Mouse (Mus musculus) lung, adult 10 weeks (tissue): ENCODE data around the gene Pus3. TPM values are rescaled to one million over a fixed set of nuclear protein-coding genes. Genes with fewer than 3 reads are reported as not detected.

Experiments
- polyA plus RNA-seq: library from polyadenylated mRNA; stranded (reverse); fragments of 350-450 nt; fragmentation: Illumina TruSeq; extraction: RNeasy Lipid Tissue Mini Kit (QIAGEN cat#74804); gene quantifications from one replicate; pipeline ENCODE4 v1.2.3, GENCODE M21; 2014; ENCODE audit warnings: low read depth, low replicate concordance; ENCODE audit not compliant: insufficient read depth

Pus3 gene
- 7.0 TPM for polyA plus RNA-seq

DNA sequence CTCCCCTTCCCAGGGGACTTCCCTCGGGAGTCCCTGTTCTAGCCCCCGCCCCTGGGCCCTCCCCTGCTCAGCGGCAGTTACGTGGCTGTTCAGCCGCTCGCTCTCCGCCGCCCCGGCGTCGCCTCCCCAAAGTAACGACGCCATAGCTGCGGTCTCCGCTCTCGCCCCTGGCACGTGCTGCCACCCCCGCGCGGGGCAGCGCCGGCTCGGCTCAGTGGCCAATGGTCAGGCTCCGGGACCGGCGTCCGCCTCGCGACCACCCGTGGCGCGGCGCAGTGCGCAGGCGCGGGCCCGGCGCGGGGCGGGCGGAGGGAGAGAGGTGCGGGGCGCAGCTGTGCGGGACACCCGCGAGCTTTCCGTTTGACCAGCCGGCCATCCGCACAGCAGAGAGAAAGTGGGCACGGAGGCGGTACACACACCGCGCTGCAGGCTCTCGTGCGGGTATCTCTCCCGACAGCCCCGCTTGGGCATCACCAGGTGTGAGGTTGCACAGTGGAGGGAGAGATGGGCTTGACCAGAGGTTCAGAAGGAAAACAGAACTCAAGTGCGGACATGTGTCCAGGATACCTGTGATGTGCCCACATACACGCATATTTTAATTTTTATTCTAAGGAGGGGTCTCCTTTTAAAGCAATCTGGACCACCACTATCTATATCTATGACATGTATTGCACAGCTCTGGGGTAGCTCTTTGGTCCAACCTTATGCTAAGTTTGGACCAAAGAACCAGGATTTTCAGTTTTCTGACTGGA is at the start of gene Pus3, which contains the start of gene Ddx25:
Pus3 (plus strand) TSS at position 339 of the 752 bp plus-strand sequence.
Ddx25 (minus strand) TSS at position 272 of the 752 bp plus-strand sequence.

DNA sequence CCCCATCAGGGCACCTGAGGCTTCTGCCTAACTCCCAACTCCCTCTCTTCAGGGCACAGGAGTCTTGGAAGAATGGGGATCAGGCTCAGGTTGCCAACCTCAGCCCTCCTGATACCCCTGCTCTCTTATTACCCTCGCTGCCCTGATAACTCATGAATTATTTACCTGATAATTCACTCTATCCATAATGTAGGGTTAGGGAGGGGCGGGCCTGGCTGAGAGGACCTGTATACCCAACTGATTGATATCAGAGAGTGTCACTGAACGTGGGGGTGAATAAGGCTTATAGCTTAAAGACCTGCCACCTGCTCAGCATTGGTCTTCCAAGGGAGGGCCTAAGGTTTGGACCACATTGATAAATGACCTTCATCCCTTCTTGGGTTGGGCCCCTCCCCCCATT is 40.2 kb upstream of the Pus3 start, which contains the start of gene Gm1113:
Gm1113 (minus strand) TSS at position 101 of the 400 bp plus-strand sequence.

DNA sequence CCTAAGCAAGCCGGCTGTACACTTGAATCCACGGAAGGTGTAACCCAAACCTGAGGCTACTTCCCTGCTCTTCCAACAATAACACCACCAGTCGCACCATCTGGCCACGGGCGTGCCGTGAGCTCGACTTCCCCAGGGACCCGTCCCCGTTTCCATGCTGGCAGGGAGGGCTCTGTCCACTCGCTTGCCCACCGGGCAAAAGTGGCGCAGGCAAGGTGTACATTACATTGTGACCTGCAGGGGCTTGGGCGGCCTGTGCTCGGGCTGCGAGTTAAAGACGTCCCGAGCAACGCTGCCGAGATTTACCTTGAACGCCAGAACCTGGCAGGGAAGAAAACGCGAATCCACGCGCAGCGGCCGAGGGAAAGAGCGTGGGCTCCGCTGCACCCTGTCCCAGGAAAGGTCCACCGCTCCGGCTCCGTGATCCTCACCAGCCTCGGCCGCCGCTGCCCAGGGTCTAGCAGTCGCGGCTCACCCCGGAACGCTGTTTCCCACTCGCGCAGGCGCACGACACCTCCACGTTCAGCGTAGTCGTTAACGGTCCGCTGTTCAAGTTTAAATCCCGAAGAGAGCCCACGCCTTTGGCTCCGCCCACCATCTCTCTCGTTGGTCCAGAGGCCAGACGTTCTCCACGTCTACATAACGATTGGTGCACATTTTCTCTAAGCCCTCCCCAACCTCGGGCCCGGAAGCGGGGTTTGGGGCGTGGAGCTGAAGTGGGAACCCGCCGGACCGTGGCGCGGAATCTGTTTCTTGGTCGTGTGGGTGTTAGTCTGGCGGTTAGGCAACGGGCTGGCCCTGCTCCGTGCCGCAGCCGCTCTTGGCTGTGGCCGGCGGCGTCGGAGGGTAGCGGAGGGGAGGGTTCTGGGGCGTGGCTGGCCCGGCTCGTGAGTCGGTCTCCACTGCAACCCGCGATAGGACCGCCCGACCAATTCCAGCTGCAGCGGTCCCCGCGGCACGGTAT is 11.5 kb downstream of the Pus3 start, which contains the start of the genes Pate2 and Hyls1:
Pate2 (plus strand) TSS at position 714 of the 964 bp plus-strand sequence.
Hyls1 (minus strand) TSS at position 828 of the 964 bp plus-strand sequence.

DNA sequence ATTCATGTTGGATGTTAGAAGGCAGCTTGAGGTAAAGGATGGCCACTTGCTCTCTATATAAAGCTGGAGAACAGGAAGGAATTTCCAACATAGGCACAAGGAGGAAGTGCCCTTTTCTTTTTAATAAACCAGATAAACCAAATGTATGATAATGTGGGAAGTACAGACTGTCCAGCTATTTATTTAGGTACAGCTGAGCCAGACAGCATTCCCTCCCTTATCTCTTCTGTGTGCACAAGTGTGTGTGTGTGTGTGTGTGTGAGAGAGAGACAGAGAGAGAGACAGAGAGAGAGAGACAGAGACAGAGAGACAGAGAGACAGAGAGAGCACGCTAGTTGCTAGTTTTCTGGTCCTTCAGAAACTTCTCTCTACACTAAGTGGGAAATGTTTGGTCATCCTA is 53.4 kb downstream of the Pus3 start, which contains the start of gene Pate4:
Pate4 (minus strand) TSS at position 101 of the 400 bp plus-strand sequence.

Other genes with a start within 250 kb of the Pus3 start
- gene Cdon, start 137.5 kb upstream of the Pus3 start, polyA plus RNA-seq, result 3.2 TPM
- gene Gm1113, start 40.3 kb upstream of the Pus3 start, polyA plus RNA-seq, result not detected
- gene Ddx25, start 67 bp upstream of the Pus3 start, polyA plus RNA-seq, result 0.04 TPM
- not detected for gene Pate2, start 11.7 kb downstream of the Pus3 start, polyA plus RNA-seq
- 2.5 TPM for gene Hyls1, start 11.8 kb downstream of the Pus3 start, polyA plus RNA-seq
- not detected for gene Pate4, start 53.3 kb downstream of the Pus3 start, polyA plus RNA-seq
- gene Pate3, start 89.6 kb downstream of the Pus3 start, polyA plus RNA-seq, result not detected
- not detected for gene Pate1, start 128.8 kb downstream of the Pus3 start, polyA plus RNA-seq
- not detected for gene Gm17677, start 182.5 kb downstream of the Pus3 start, polyA plus RNA-seq
- gene Gm17727, start 219.5 kb downstream of the Pus3 start, polyA plus RNA-seq, result not detected
- gene Gm27235, start 231.5 kb downstream of the Pus3 start, polyA plus RNA-seq, result not detected
- gene D730048I06Rik, start 231.5 kb downstream of the Pus3 start, polyA plus RNA-seq, result not detected